Mouse (Mus musculus) megakaryocyte, embryonic 14.5 days (primary cell): ENCODE data around the gene Gatad2a.

Experiments used
- FLI1 ChIP-seq: IDR thresholded peaks from 2 replicates; pipeline ENCODE4 v1.6.1; 2012; ENCODE audit warnings: low read length, inconsistent platforms, mixed read lengths
- GATA1 ChIP-seq: IDR thresholded peaks from 3 replicates; pipeline ENCODE4 v1.6.1; 2012; ENCODE audit warnings: mixed read lengths, low read length, inconsistent platforms, borderline replicate concordance

- TF ChIP-seq GATA1 (no peak), FLI1 (no peak)
These were observed 115.3 kb downstream of the Gatad2a start for GRCm38 (mm10) chr8:69880841-69881240.
